Mouse (Mus musculus): Measurements from ENCODE around the gene Ttc25.

DNA sequence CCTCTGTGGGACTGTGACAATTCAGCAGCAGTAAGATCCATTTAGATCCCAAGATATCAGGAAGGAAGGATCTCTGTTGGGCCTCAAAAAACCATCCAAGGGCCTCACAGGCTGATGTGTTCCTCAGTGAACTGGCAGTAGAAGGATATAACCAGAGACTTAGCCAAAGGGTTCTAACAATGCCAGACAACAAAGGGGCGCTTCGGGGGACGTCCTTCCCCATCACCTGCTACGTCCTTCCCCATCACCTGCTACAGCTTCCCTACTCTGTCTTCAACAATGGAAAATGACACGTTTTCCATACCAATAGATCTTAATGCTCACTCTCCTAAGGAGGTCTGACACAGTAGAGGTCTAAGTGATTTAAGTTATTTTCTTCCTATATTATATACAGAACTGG, 70.9 kb downstream of the Ttc25 start:
- no peak for TF ChIP-seq POLR2A (IDR thresholded peaks at IDR 0.05; ENCODE audit: low read depth, low read length)
- no peak for TF ChIP-seq CTCF (IDR thresholded peaks at IDR 0.05; ENCODE audit: extremely low read depth, insufficient read depth, insufficient read length, insufficient replicate concordance)
